In genomic region chr12:15745752-15746151, GRCm38 (mm10) we compare ENCODE assay signal across 19 mouse cellular contexts.
DNase-seq lines count a peak whose midpoint lies in the region; ATAC-seq and TF ChIP-seq lines count a peak whose summit lies in the region.
"Had no signal": no experiment of that assay in that cellular context is flagged by ENCODE, and none has a peak within 500 bp of the region (broad histone marks: within the 10 kb centered on the region; RNA-seq: fewer than 3 reads in every experiment).

No protein-coding gene starts in this region.

- no peak for TF ChIP-seq POLR2A in heart, adult 2 months (IDR thresholded peaks at IDR 0.05; ENCODE audit: insufficient read depth, low read depth, low read length)

- no peaks in the 10 kb centered on the region for H3K27me3 ChIP-seq in heart, adult 2 months (ENCODE audit: control insufficient read depth, insufficient read depth, low read length)
- H3K27me3 ChIP-seq in lung, embryonic 14.5 days (ENCODE audit: insufficient read depth, low read length), result no peaks in the 10 kb centered on the region
- H3K27me3 ChIP-seq: limb, embryonic 13.5 days; midbrain, embryonic 15.5 days had no signal

- peaks cover 5% of the 10 kb centered on the region for H3K4me1 ChIP-seq in heart, adult 2 months (ENCODE audit: control insufficient read depth, insufficient read depth, low read length)
- H3K4me1 ChIP-seq in lung, embryonic 14.5 days (ENCODE audit: insufficient read depth), result 0 out of 2 replicates have a peak, but pooled peaks cover 4% of the 10 kb centered on the region
- H3K4me1 ChIP-seq: limb, embryonic 13.5 days; midbrain, embryonic 15.5 days had no signal

- TF ChIP-seq CTCF in heart, adult 2 months (IDR thresholded peaks at IDR 0.05), result no peak
- no peak for TF ChIP-seq CTCF in lung, embryonic 14.5 days (IDR thresholded peaks at IDR 0.05; ENCODE audit: low read depth)

- no peaks in the 10 kb centered on the region for H3K36me3 ChIP-seq in heart, adult 2 months (ENCODE audit: control insufficient read depth, insufficient read depth, low read length)
- no peaks in the 10 kb centered on the region for H3K36me3 ChIP-seq in lung, embryonic 14.5 days (ENCODE audit: insufficient read depth)
- H3K36me3 ChIP-seq: limb, embryonic 13.5 days; midbrain, embryonic 15.5 days had no signal

- H3K4me3 ChIP-seq in heart, adult 2 months, result no peak overlapping the region
- no peak overlapping the region for H3K4me3 ChIP-seq in lung, embryonic 14.5 days (ENCODE audit: low read depth, low read length)
- H3K4me3 ChIP-seq: limb, embryonic 13.5 days; midbrain, embryonic 15.5 days had no signal

- TF ChIP-seq EP300 in heart, adult 2 months (IDR thresholded peaks at IDR 0.05; ENCODE audit: insufficient read depth, low read depth, low read length), result 0 out of 2 replicates have a peak, but pooled peaks have one; percentile 30

- DNase-seq in heart, adult 2 months, result peak; percentile 43 to 53
- DNase-seq in heart, postnatal 25 days (ENCODE audit: low spot score), result no peak
- peak; percentile 32 for DNase-seq in lung, embryonic 14.5 days
- DNase-seq in lung, adult 18-20 months, result no peak
- peak; percentile 9 for DNase-seq in brain, adult 2 months (ENCODE audit: low read depth, low spot score)
- DNase-seq in gastrocnemius, postnatal 25 days, result peak; percentile 31
- no peak for DNase-seq in adipocyte (ENCODE audit: low spot score)
- no peak for DNase-seq in right cerebral cortex, postnatal 4 days
- DNase-seq: adrenal gland, postnatal 10 days; cerebellum, adult 18-20 months; layer of hippocampus, adult 9-11 months; spleen, adult 18-20 months; thymus, postnatal 14 days had no signal

- no peak overlapping the region for H3K4me2 ChIP-seq in lung, embryonic 14.5 days
- H3K4me2 ChIP-seq: limb, embryonic 13.5 days; midbrain, embryonic 15.5 days had no signal

- no peak overlapping the region for H3K9ac ChIP-seq in heart, adult 2 months (ENCODE audit: low read depth, low read length)
- H3K9ac ChIP-seq in lung, embryonic 14.5 days, result no peak overlapping the region
- H3K9ac ChIP-seq: limb, embryonic 13.5 days; liver, embryonic 14.5 days; midbrain, embryonic 15.5 days had no signal

- intact Hi-C loops in heart, adult 2 months (cut with DNase I), result loop anchor here (2.0 to 5.0 kb wide), 2 partner anchors 27 to 43 kb away; no protein-coding TSS in a partner anchor
- intact Hi-C loops in heart, postnatal 25 days (cut with DNase I), result no loop called here

- H3K79me2 ChIP-seq in heart, adult 2 months (replicated peaks; ENCODE audit: control insufficient read depth, insufficient read depth, low read length), result no peaks in the 10 kb centered on the region

- no peaks in the 10 kb centered on the region for H3K9me3 ChIP-seq in lung, embryonic 14.5 days (ENCODE audit: low read depth, low read length)
- H3K9me3 ChIP-seq: limb, embryonic 13.5 days; midbrain, embryonic 15.5 days had no signal

- no peak; the same call in 1 of the 2 replicates for ATAC-seq in lung, embryonic 14.5 days (ENCODE audit: insufficient read depth)
- ATAC-seq: forebrain, embryonic 16.5 days; hindbrain, embryonic 16.5 days; intestine, postnatal 0 days; midbrain, embryonic 15.5 days had no signal

- 40% methylated on average over 10 of the region's 10 CpGs for WGBS in heart, adult 2 months
- 54% methylated on average over 10 of the region's 10 CpGs for whole genome bisulfite sequencing in lung, embryonic 14.5 days

- H3K27ac ChIP-seq in heart, adult 2 months, result peak overlapping the region; percentile 38
- no peak overlapping the region for H3K27ac ChIP-seq in lung, embryonic 14.5 days (ENCODE audit: low read depth)
- H3K27ac ChIP-seq: limb, embryonic 13.5 days; liver, embryonic 14.5 days; midbrain, embryonic 15.5 days had no signal

Comparison
In these comparisons a context has a peak if more than half of its experiments do, and no peak if none do; other contexts are left out.
1. DNase-seq: peak in heart, adult 2 months (2 of 2), lung, embryonic 14.5 days (single experiment), brain, adult 2 months (single experiment) and gastrocnemius, postnatal 25 days (single experiment); none in heart, postnatal 25 days (single experiment), lung, adult 18-20 months (0 of 2), adipocyte (single experiment) and right cerebral cortex, postnatal 4 days (single experiment).